Mouse (Mus musculus): ENCODE measurements around the gene Lrrc8d.

Lrrc8d gene

GRCm38 (mm10) chr5:105777645-105778044, 77.9 kb downstream of the Lrrc8d start:
- DNase-seq, result peak in 1 of 2 experiments; percentile 35

DNA sequence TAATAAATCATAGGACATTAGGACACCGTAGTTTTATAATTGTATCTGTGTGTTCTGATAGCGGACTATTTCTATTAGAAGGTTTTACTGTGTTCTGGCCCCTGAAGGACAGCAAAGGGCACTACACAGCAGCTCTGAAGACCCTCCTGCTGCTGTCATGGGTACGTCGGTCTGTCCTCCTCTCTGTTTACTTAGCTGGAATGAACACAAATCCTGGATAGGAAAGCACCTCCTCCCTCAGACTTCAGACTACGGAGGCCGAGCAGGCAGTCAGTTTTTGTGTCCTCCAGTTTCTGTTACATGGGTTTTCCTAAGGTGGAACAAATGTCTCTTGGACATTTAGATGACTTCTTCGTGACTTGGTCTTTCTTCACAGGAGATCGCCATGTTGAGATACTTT, 78.4 kb downstream of the Lrrc8d start:
- DNase-seq, result peak in 1 of 2 experiments; percentile 20

DNA sequence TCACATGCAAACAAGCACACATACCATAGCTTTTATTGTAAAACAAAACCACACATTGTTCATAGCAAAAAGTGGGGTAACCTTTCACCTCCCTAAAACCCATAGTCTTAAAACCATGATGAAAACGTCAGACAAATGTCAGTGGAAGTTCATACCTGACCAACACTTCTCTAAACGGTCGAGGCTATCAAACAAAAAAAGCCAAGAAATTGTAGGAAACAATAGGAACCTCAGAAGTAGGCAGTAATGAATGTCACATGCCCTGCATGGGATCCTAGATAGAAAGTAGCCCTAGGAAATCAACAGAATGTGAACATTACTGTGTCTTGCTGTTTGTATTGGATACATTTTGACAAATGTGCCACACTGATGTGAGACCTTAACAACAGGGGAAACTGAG, 79.0 kb downstream of the Lrrc8d start:
- no peak for DNase-seq

- peak in 1 of 2 experiments; percentile 35 for DNase-seq
Measured at GRCm38 (mm10) chr5:105779331-105779730, 79.6 kb downstream of the Lrrc8d start.

DNA sequence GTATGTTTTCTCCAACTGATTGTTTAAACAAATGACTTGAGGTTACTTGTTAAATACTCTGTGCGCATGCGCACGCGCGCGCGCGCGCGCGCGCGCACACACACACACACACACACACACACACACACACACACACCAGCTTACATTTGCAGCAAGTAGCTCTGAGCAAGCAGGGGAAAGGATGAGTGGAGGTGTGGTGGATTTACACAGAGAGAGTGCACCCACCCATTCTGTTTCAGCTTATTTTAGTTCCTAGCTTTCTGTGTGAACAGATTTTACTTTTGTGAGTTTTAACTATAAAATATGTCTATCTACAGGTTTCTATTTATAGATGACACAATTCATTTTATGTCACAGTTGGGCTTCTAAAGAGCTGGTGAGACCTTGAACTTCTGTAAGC, 84.1 kb downstream of the Lrrc8d start:
- no peak for DNase-seq

DNA sequence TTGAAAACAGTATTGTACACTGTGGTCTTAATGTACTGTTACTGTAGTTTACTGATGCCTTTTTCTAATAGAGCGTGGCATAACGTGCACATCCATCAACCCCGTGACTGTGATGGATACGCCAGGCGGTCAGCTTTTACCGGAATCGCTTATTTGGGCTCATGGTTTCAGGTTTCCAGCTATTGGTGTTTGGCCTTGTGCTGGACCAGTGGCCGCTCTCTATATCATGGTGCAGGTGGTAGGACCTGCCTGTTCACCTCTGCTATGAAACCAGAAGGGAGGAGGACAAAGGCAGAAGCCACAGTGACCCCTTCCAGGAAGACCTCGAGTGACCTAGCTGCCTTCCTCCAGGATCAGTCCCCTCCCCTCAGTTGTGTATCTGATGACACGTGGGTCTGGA, 85.0 kb downstream of the Lrrc8d start:
- DNase-seq, result no peak

DNA sequence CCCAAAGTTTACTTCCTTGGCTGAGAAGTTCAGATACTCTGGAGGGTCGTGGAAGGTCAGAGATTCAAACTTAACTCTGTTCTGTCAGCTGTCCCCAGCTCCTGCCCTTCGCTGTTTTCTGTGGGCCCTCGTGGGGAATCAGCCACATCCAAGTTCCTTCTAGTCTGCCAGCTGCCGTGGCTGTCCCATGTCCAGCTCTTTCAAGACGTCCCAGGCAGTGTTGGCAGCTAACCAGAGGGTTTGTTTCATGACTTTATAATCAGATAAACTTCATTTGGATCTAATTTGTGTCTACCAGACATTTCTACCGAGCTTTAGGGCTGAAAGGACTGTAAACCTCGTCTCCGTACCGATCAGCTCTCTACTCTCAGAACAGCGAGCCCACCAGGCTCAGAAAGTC, 87.8 kb downstream of the Lrrc8d start:
- DNase-seq, result peak in 1 of 2 experiments; percentile 62

- DNase-seq, result peak; percentile 54 to 67
Measured at GRCm38 (mm10) chr5:105789801-105790200, 90.0 kb downstream of the Lrrc8d start.

DNA sequence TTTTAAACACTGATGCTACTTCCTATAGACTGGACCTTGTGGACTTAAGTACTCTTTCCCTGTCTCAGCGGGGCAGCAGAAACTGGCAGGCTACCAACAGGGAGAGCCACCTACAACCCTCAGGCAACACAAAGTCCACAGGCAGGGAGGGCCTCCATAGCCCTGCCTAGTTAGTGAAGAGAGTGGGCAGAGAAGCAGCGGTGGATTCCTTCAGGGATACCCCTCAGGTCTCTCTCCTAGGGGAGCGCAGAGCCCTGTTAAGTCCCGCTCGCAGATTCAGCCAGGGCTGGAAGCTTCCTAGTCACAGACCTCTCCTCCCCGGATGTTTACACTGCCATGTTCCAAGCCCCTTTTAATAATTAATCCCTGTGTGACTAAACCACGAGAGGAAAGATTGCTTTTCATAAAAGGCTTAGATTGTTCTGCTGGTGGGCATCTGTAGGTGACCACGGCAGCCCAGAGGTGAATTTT, 92.6 kb downstream of the Lrrc8d start:
- DNase-seq, result peak; percentile 80 to 92

GRCm38 (mm10) chr5:105792853-105793547, 93.2 kb downstream of the Lrrc8d start:
- peak; percentile 84 to 94 for DNase-seq

DNA sequence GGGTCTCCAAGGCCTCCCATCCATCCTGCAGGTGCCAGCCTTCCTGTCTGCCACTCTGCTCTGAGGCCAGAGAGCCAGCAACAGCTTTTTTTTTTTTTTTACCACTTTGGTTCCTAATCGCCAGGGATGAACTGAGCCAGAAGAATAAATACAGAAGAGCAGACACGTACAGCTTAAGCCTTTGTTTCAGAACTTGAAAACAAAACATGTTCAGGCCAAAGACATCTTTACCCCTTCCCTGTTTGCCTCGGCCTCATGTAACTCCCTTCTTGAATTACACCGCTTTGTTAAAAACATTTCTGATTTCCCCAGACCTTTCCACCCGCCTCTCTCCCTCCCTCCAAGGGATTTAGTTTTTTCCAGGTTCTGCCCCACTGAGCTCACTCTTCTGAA, 93.8 kb downstream of the Lrrc8d start:
- DNase-seq, result no peak

- no peak for DNase-seq
Measured at GRCm38 (mm10) chr5:105798421-105798820, 98.7 kb downstream of the Lrrc8d start.

DNA sequence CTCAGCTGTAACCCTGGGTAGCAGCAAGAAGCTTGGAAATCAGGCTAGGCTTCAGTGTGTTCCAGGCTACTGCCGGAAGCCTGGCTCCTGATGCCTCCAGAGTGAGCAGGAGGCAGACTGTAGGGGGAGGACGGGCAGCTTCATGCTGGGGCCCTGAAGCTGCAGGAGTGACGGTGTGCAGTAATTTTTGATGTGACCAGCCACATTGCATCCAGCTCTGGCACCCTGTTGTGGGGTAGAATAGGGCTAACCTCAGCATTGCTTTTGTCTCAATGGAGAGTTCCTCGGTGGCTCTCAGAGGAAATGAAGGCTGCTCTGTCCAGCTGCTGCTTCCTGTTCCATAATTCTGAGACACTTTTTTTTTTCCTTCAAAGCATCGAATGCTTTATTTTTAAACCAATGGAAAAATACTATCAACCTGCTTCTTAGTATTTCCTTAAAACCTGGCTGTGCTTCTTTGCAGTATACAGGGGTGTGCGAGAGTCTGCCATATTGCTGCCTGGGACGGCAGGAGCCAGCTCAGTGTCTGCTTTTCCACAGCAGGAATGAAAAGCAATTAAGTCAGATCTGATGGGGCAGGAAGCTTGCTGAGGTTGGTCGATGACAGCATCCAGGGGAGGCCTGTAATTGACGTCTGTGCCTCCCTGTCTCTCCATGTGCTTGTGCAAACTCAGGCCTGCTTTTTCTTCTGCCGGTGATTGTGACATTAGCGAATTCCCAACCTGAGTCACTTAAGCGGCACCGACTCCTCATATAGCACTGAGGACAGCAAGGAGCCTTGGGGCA, 100.3 kb downstream of the Lrrc8d start:
- no peak for DNase-seq

DNA sequence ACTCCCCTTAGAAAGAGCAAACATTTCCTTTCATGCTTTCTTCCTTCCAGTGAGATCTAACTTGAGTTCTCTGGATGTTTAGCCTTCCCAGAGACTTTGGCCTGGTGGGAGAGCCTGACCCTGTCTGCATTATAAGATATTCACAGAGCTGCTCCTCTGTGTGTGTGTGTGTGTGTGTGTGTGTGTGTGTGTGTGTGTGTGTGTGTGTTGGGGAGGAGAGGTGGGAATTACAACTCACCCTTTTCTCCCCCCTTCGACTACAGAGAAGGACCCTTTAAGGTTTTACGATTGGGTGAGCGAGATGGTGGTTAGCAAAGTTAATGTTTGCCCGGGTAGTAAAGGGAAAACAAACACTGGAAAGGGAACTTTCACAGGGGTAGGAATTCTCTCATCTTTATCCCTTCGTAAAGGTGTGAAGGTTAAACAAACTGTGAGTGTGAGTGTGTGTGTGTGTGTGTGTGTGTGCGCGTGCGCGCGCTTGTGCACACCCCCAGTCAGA, 101.3 kb downstream of the Lrrc8d start:
- DNase-seq, result no peak

DNA sequence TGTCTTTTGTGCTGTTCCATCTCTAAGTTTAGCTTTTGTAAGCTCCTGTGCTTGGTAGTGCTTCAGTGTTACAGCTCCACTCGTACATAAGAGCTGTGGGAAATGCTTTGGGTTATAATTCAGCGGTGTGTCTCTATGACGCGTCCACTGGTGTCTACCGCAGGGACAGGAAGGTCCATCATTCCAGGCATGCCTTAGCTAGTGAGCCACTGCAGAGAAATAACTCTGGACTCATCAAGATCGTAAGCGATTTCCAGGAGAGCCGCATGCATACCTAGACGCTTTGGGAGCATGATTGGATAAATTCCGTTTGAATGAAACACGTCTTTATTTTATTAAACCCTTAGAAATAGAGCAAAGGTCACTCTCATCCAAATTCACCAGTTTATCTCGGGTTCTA, 106.2 kb downstream of the Lrrc8d start:
- DNase-seq, result no peak

- peak; percentile 64 to 73 for DNase-seq
Measured at GRCm38 (mm10) chr5:105807461-105807860, 107.7 kb downstream of the Lrrc8d start.

GRCm38 (mm10) chr5:105809056-105809455, 109.3 kb downstream of the Lrrc8d start:
- DNase-seq, result peak in 1 of 2 experiments; percentile 53

DNA sequence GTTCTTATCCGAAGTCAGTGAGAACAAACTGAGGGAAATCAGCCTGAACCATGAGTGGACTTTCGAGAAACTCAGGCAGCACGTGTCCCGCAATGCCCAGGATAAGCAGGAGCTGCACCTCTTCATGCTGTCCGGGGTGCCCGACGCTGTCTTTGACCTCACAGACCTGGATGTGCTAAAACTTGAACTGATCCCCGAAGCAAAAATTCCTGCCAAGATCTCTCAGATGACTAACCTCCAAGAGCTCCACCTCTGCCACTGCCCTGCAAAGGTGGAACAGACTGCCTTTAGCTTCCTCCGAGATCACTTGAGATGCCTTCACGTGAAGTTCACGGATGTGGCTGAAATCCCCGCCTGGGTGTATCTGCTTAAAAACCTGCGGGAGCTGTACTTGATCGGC, 113.3 kb downstream of the Lrrc8d start:
- DNase-seq, result no peak

- peak; percentile 69 to 84 for DNase-seq
Measured at GRCm38 (mm10) chr5:105813974-105814373, 114.2 kb downstream of the Lrrc8d start.

GRCm38 (mm10) chr5:105816118-105816517, 116.3 kb downstream of the Lrrc8d start:
- no peak for DNase-seq

DNA sequence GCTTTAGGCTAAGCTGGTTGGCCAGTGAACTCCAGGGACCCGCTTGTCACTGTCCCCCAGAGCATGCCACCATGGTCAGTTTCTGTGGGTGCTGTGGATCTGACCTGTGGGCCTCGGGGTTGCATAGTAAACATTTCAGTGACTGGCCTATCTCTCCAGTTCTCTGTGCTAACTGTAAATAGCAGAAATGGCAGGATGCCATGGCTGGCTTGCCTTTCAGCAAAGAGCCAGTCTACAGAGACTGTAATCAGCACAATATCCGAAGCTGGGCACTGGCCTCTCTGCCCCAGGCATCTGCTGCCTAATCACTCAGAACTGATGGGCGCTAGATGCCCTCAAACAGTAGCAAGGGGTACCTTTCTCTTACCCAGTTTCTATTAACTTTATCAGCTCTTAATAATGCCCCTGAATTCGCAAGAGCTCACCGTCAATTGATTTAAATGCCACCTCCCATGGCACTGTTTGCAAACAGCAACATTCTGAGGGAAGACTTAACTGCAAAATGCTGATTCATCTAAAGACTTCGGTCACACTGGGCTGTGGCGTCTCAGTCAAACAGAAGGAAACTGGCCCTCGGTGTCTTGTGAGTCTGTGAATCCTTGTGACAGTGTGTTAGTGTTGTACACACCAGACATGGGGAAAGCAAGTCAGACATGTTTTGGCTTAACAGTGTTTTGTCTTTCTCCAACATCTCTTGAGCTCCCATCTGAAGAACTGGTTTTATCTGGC, 117.6 kb downstream of the Lrrc8d start:
- DNase-seq, result peak; percentile 82 to 83

- peak; percentile 56 to 76 for DNase-seq
Measured at GRCm38 (mm10) chr5:105818411-105818810, 118.6 kb downstream of the Lrrc8d start.

- no peak for DNase-seq
Measured at GRCm38 (mm10) chr5:105821390-105821789, 121.6 kb downstream of the Lrrc8d start.

Data from kidney, postnatal 25 days (tissue).